Mouse (Mus musculus): ENCODE data around the gene Ltbp3.

GRCm38 (mm10) chr19:5716955-5717354 lies 23.7 kb upstream of the Ltbp3 start:
- TF ChIP-seq POLR2A (IDR thresholded peaks at IDR 0.05; ENCODE audit: borderline replicate concordance, extremely low read depth, low read depth, low read length) (0 out of 2 replicates have a peak, but pooled peaks have one; percentile 6), CTCF (IDR thresholded peaks at IDR 0.05; ENCODE audit: insufficient read depth, low read length) (no peak)
